Mouse (Mus musculus): ENCODE data around the gene Myo1a. TPM values are rescaled to one million over a fixed set of nuclear protein-coding genes. Genes with fewer than 3 reads are reported as not detected.

The Myo1a gene
- total RNA-seq, 2 experiments from 2014 or later: 0.48 to 0.76 TPM

DNA sequence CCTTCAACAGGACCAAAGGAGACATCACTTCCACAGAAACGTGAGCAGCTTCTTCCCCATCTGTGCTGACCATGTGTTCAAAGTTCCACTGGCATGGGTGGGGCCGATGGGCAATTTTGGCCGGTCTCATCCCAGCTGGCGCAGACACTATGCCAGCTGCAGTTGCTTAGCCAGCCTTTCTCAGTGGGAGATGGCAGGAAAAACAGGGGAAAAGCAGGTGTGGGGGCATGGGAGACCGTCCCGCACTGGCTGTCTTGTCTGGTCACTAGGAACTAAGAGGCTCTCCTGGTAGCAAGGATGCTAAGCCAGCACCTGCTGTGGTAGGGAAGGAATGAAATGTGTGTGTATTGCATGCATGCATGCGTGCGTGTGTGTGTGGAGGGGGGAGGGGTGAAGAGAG is 23.5 kb downstream of the Myo1a start:
- DNase-seq (ENCODE audit: low spot score in 2 of 2): no peak

DNA sequence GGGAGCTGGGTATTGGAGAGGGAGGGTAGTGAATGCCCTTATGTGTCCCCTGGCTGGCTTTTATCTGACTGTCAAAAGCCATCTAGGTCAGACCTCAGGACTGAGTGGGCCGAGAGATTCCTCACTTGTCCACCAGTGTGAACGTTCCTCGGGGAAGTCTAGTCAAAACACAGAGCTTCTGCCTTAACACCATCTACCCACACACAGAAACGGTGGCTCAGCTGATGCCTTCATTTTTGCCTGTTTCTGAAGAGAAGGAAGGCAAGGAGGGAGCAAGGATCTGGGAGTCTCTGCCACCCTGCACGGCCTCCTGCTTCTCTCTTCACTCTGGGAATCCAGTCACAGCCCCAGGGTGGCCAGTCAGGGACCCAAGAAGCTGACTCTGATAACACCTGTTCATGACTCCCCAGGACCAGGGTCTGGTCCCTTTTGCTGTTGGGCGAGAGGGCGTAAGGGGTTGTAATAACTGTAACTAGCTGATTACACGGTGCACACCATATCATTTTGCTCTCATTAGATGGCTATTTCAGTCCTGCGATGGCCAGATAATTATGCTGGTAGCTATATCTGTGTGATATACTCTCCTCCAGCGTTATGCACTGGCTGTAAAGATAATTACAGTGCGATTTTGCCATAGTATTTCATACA is 25.4 kb downstream of the Myo1a start:
- no peak for DNase-seq (ENCODE audit: low spot score in 2 of 2)

DNA sequence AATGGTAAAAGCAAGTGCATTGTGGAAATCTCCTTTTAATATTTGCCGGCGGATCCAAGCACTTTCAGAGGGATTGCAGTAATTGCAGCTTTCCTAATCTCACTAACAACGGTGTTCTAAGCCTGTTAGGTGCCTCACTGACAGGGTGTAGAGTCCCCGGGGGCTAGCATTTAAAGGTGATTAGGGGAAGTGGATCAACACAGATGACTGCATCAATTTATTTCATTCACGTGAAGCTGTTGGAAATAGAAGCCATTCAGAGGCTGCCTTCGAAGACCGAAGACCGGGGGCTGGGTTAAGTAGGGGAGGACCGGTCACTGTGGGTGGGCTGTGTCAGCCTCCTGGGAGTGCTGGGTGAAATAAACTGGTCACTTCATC is 26.0 kb downstream of the Myo1a start:
- no peak for DNase-seq (ENCODE audit: low spot score in 2 of 2)

DNA sequence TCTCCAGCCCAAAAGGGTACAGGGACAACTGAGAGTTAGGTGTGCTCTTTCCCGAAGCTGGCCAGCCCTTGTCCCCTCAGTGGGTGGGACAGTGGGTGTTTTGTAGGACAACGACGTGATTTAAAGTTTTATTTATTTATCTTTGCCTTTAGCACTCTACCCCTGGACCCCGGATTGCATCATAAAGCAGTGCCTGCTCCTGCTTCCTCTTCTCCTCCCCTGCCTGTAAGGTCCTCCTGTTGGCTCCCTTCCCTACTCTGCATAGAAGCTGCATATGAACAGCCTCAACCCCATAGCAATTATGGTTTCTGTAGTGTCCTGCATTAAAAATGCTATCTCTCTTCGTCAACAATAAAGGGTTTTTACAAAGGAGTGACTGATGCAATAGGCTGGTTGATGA is 26.4 kb downstream of the Myo1a start:
- DNase-seq (ENCODE audit: low spot score in 2 of 2): no peak

DNA sequence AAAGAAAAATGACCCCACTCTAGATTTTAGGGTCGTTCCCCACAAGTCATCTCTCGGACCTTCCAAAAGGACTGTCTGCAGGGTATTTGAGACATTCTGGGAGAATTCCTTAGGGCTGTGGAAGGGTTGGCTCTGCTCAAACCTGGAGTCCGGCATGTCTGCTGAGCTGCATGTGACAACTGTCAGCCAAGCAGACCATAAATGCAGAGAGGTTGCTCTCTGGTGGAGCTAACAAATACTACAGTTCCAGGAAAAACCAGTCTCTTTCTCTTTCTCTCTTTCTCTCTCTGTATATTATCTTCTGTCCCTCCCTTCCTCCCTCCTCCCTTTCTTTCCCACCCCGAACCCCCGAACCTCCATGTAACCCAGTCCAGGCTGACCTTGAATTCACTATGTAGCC is 29.5 kb downstream of the Myo1a start:
- DNase-seq (ENCODE audit: low spot score in 2 of 2): peak in 1 of 2 experiments; percentile 53

DNA sequence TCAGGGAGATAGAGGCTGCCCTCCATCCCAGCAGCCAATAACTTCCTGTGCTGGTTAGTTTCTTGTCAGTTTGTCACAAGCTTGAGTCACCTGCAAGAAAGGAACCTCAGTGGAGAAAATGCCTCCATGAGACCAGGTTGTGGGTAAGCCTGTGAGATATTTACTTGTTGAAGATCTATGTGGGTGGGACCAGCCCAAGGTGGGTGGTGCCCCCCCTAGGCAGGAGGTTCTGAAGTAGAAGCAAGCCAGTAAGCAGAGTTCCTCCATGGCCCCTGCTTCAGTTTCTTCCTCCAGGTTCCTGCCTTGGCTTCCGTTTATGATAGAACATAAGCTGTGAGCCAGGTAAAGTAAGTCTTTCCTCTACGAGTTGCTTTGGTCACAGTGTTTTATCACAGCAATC is 31.3 kb downstream of the Myo1a start:
- DNase-seq (ENCODE audit: low spot score in 2 of 2): no peak

DNA sequence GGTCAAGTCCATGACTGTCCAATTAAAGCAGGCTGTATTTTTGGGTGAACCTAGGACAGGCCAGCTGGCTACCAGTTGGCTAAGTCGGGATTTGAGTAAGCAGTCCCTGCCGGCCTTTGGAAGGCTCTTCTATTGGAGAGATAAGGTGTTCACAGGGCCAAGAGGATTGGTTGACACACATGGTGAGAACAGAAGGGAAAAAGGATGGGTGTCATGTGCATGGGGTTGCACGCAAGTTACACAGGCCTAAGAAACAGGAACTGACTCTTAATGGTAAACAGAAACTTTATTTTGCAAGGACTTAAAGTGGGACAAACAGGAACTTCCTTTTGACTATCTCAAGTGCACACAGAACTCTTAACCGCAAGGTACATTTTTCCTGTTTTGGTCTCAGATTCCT is 31.9 kb downstream of the Myo1a start:
- DNase-seq (ENCODE audit: low spot score in 2 of 2): no peak

DNA sequence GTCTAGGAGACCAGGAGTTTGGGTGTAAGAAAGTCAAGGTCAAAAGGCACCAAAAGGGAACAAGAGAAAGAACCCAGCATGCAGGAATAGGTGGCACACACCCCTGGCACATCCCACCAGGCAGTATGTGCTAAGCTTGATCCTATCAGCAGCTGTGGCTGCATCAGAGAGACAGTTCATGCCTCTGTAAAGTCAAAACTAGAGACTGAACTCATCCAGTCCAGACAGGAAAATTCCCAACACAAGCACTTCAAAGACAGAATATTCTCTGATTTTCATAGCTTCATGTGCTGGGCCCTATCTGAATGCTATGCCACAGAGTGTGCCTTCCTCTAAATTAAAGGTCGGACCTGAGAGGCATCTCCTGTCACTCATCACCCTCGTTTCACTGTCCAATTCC is 32.6 kb downstream of the Myo1a start:
- no peak for DNase-seq (ENCODE audit: low spot score in 2 of 2)

DNA sequence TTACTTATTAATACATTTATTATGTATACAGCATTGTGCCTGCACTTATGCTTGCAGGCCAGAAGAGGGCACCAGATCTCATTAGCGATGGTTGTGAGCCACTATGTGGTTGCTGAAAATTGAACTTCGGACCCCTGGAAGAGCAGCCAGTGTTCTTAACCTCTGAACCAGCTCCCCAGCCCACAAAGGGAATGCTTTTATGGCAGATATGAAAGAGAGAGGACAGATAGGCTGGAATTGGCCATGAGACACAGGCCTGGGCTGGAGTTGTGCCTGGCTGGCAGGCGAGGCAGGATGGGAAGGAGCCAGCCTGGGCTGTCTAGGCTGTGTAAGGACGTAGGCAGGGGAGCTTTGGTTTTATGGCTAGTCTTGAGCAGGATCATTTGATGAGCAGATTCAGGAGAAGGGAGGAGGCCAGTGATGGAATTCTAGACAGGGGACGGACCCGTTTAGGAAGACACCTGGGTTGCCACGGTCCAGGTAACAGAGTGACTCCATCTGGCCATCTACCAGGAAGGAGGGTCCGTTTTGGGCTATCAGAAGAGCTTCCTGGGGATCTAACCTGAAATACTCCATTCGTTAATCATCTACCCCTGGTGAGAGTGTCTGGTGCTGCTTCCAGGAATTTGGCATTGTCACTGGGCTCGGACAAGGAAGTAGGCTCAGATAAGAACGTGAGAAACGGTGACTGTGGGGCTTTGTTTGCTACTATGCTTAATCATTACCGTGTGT is 33.3 kb downstream of the Myo1a start:
- no peak for DNase-seq (ENCODE audit: low spot score in 2 of 2)

DNA sequence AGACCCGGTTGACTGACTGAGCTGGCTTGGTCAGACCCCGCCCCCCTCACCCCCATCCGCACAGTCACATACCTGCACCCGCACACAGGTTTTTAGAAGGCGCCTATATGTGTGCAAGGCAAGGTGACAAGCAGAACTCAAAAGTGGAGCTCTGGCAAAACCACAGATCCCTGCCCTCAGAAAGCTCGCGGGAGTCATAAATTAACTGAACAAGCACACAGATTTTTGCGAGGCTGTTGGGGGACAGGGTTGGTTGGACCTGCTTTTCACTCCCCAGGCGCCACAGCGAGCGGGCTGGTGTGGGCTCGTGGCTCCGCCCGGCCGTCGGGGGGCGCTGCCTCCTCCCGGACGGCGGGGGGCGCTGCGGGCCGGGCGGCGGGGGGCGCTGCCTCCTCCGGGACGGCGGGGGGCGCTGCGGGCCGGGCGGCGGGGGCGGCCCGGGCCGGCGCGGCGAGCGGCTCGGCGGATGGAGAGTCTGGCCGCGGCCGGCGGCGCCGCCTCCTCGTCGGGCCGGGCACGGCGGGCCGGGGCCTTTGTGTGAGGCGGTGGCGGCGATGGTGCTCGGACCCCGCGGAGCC is 34.2 kb downstream of the Myo1a start, which contains the start of gene Zbtb39:
TSS of gene Zbtb39 (plus strand) at position 456 of the 578 bp plus-strand sequence.
- DNase-seq (ENCODE audit: low spot score in 2 of 2): peak; percentile 66 to 77

DNA sequence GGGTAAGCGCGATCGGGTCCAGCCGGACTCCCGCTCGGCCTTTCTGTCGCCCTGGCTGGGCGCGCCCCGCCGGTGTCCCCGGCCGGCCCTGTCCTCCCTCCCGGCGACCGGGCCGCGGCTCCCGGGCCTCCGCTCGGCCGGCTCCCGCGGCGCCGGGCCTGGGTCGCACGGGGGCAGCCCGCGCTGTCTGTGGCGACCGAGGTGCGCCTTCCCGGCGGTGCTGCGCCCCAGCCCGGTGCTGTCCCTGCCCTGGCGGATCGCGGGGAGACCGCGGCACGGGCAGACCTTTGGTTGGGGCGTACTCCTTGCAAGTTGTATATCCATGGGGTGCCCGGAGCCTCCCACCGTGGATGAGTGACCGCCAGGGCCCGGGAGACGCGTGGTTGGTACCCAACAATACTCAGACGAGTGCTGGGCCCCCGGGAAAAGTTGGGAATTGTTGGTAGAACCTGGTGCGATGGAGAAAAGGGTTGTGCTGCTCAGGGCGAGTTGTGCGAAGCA is 34.7 kb downstream of the Myo1a start:
- no peak for DNase-seq (ENCODE audit: low spot score in 2 of 2)

DNA sequence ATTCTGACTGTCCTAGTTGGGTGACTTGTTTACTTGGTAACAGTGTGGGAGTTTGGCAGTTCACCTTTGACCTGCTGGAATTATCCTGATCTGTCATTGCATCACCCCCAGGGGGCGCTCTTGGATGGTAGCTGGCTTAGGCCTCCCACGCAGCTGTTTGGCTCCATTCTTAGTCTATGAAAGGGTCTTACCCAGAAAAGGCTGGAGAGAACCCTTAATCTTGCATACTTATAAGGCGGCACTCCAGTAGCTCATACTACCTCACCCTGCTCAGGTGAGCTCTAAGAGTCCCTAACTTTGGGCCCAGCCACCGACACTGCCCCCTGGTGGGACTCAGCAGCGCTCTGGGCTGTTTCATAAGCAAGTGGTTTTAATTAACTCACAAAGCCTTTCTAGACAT is 39.7 kb downstream of the Myo1a start:
- DNase-seq (ENCODE audit: low spot score in 2 of 2): no peak

DNA sequence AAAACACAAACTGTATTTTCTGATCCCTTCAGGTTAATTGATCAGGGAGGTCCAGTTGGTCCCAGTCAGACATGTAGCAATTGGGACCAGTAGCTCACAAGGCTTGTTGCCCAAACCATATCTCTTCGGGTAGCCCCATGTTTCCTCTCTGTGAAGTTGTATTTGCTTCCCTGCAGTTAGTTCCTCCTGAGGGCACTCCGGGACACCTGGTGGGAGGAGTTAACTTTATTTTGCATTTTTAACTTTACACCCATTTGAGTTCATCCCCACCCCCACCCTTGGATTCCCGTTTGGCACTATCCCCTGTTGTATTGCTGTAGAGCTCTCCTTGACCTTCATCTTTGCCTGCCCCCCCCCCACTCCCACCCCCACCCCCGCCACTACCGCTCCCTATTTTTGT is 40.9 kb downstream of the Myo1a start:
- no peak for DNase-seq (ENCODE audit: low spot score in 2 of 2)

DNA sequence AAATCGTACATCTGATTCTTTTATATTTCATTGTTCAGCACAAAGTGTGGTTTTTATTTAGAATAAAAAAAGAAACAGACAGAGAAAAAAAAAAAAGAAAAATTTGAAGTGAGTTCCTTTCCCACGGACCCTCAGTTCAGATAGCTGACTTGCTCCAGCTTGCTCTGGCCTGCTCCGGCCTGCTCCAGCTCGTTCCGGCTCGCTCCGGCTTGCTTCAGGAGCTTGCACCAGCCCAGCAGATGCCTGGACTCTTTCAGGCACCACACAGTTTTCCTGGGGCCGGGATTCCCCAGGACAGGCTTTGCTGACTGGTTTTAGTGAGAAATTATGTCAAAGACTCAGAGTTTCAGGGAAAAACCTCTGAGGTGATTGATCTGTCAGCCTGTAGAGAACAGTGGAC is 42.3 kb downstream of the Myo1a start:
- DNase-seq (ENCODE audit: low spot score in 2 of 2): no peak

DNA sequence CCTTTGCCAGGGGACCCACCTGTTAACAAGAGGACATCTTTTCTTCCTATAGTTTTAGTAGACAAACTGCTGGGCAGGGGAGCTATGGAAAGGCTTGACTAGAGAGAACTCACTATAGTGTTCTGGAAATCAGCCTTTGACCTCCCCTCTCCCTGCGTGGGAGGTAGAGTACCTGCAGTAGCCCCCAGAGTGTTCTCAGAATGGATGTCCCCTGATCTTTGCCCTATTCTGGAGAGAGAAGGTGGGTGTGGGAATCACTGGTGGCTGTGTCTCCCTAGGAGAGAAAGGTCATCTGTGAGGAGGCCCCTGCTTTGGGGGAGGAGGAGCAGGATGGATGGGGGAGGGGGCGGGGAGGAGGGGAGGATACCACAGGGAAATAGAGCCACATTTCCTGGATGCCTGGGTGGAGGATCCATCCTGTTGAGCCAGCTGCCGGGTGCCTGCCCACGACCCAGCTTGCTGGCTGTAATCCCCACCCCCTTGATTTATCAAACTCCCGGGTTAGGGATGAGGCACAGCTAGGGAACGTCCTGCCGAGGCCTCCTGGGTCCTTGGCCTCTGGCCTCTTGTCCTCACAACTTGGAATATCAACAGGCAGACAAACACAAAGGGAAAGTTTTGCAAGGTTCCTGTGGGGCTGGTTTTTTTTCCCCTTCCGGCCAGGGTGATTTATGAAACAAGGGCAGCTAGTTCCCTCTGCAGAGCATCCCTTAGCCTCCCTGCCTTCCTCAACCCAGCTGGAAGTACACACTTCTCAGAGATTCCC is 44.1 kb downstream of the Myo1a start:
- DNase-seq (ENCODE audit: low spot score in 2 of 2): no peak

DNA sequence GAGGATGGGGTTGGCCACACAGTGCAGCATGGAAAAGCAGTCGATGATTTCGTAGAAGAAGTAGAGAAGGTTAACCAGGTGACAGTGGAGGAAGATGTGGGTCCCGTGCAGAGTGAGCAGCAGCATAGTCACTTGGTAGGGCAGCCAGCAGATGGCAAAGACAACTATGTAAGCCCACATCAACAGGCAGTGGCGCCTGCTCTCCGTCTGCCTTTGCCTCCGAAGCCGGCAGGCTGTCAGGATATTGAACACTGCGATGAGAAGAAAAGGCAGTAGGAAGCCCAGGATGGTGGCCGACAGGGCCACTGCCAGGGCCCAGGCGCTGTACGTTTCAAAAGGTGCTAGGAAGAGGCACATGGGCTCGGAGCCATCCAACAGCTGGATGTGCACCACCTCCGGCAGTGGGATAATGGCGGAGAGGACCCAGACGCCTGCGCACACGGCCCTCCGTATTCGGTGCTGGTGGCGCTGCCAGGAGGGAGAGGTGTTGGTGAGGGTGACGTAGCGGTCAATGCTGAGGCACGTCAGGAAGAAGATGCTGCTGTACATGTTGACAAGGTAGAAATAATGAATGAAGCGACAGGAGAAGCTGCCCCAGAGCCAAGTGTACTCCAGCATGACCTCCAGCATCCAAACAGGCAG is 45.3 kb downstream of the Myo1a start:
- no peak for DNase-seq (ENCODE audit: low spot score in 2 of 2)

DNA sequence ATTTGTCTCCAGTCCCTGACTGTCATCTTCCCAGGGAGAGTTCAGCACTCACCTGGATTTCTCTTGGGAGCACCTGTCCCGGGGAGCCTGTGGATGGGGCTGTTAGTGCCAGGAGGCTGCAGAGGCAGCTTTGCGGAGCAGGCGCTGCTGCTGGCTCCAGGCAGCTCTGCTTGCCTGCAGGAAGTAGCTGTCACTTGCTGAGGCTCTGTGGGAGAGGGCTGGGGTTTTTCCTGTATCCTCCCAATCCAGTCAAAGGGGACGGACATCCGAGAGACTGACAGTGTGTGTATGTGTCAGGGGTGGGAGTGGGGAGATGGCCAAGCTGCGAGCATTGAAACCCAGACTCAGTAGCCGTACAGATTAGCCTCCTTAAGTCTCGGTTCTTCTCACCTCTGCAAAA is 46.6 kb downstream of the Myo1a start, which contains the start of gene Gpr182:
TSS of gene Gpr182 (minus strand) at position 185 of the 400 bp plus-strand sequence.
- no peak for DNase-seq (ENCODE audit: low spot score in 2 of 2)

DNA sequence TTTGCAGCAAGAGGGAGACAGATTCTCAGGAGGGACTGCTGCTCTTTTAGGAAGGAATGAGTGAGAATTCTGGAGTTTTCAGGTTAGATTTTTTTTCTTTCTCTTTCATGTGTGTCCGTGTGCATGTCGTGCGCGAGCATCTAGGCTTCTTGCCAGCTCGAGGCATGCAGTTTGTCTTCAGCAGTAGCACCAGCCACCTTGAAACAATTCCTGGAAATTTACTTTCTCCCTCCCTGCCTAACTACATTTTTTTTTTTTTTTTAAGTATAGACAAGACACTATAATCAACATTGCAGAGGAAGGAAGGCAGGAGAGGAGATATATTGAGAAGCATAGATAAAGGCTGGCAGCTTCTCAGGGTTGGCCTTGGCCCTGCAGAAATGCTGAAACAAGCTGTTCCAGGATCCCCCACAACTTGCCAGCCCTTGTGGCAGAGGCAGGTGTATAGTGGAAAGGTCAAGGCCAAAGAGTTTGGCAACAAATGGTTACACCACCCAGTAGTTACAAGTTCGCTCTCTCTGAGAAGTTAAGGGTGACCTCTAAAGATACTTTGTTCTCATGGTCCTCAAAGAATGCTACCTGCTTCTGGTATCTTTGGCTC is 49.7 kb downstream of the Myo1a start:
- DNase-seq (ENCODE audit: low spot score in 2 of 2): no peak

DNA sequence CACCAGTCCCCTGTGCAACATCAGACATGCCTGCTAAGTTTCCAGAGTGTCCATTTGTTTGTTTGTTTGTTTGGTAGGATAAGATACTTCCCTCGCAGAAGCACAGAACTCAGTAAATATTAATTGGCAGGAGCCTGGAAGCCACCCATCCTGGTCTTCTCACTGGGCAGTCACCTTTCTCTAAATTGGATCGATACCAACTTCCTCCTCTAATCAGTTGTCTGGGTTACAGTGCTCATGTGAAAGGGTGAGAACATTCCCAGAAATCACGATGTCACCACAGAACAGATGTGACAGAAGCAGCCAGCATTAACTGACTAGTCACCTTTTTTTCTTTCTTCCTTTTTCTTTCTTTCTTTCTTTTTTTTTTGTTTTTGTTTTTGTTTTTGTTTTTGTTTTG is 50.3 kb downstream of the Myo1a start:
- DNase-seq (ENCODE audit: low spot score in 2 of 2): no peak

DNA sequence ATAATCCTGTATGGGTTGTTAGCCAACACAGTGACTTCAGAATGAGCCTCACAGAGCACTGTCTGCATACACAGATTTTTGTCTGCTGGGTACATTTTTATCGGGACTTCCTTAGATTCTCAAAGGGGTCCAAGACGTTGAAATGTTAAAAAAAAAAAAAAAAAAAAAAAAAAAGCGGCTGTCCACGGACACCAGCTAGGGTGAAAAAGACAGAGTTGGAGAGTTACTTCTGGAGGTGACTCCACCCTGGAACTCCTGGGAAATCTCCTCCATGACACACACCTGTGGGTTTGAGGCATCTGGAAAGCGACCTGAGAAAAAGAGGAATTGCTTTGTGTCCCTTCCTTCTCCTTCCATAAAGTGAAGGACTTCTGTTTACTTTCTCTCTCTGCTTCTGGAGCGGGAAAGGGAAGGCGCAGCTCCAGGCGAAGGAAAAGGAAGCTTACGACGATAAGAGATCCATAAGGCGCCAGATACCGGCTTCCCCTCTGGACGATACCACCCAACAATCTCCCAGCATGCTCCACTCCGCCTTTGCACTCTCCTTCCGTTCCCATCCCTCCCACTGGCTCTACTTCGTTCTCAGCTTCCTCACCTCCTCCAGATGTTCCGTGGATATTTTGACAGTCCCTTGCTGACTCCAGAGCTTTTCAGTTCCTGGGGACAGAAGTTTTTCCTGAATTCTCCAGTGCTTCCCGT is 50.9 kb downstream of the Myo1a start:
- DNase-seq (ENCODE audit: low spot score in 2 of 2): no peak

Measured in layer of hippocampus, postnatal 14 days (tissue).